Mouse (Mus musculus) embryonic fibroblast, embryonic 13.5 days (primary cell): ENCODE measurements around the gene Olfr576.

Source experiments
- CTCF ChIP-seq: IDR thresholded peaks from 2 replicates; pipeline ENCODE4 v1.5.1; 2011; ENCODE audit warnings: mild to moderate bottlenecking, control low read depth, low read length, moderate library complexity, borderline replicate concordance; ENCODE audit not compliant: insufficient read depth
- POLR2A ChIP-seq: IDR thresholded peaks from 2 replicates; pipeline ENCODE4 v1.6.1; 2011; ENCODE audit warnings: low read depth, mild to moderate bottlenecking, control low read depth, low read length, moderate library complexity

GRCm38 (mm10) chr7:102975843-102976242 is 13.4 kb downstream of the Olfr576 start, which contains the start of gene Olfr577:
- TF ChIP-seq CTCF (no peak), POLR2A (no peak)
